Mouse (Mus musculus) kidney, embryonic 14.5 days (tissue): Measurements from ENCODE around the gene Mamdc4. TPM values are rescaled to one million over a fixed set of nuclear protein-coding genes. Genes with fewer than 3 reads are reported as not detected.

Experiments used
- ATAC-seq: fragments of 200-750 bp; cut with Nextera tagmentation; 2 replicates; pipeline ENCODE4 v1.8.0; 2017; ENCODE audit warnings: moderate number of reproducible peaks, mild to moderate bottlenecking, moderate TSS enrichment, moderate library complexity; ENCODE audit not compliant: low FRiP score, low TSS enrichment
- H3K27ac ChIP-seq: fragments of 300-500 bp; sonication (generic); 2 replicates; pipeline ENCODE4 v1.5.1; 2014; ENCODE audit warnings: low read depth, mild to moderate bottlenecking, low read length, moderate library complexity, mixed read lengths
- H3K27me3 ChIP-seq: fragments of 300-500 bp; sonication (generic); 2 replicates; pipeline ENCODE4 v1.6.1; 2014; ENCODE audit warnings: mild to moderate bottlenecking, low read length; ENCODE audit not compliant: control insufficient read depth, insufficient read depth
- H3K36me3 ChIP-seq: fragments of 300-500 bp; sonication (generic); 2 replicates; pipeline ENCODE4 v1.6.1; 2014; ENCODE audit warnings: low read length, mixed read lengths; ENCODE audit not compliant: control insufficient read depth, insufficient read depth
- H3K4me1 ChIP-seq: fragments of 300-500 bp; sonication (generic); 2 replicates; pipeline ENCODE4 v1.6.1; 2014; ENCODE audit warnings: low read length, mixed read lengths; ENCODE audit not compliant: control insufficient read depth, insufficient read depth
- H3K4me2 ChIP-seq: fragments of 300-500 bp; sonication (generic); replicated peaks from 2 replicates; pipeline ENCODE4 v1.6.1; 2014; ENCODE audit warnings: low read depth, mild to moderate bottlenecking, low read length
- H3K4me3 ChIP-seq: fragments of 300-500 bp; sonication (generic); 2 replicates; pipeline ENCODE4 v1.5.1; 2014; ENCODE audit warnings: mild to moderate bottlenecking, low read length
- H3K9ac ChIP-seq: fragments of 300-500 bp; sonication (generic); 2 replicates; pipeline ENCODE4 v1.6.1; 2014; ENCODE audit warnings: low read depth, mild to moderate bottlenecking, low read length, moderate library complexity
- H3K9me3 ChIP-seq: fragments of 300-500 bp; sonication (generic); 2 replicates; pipeline ENCODE4 v1.6.1; 2016; ENCODE audit warnings: low read length; ENCODE audit not compliant: control insufficient read depth
- WGBS: fragments of 180-500 bp; shearing (Covaris S2); extraction: QIAGEN DNeasy Blood & Tissue Kit; methylation state at CpG from one replicate; pipeline ENCODE4 v1.1.7; 2014; 5-methylcytosine and 5-hydroxymethylcytosine counted together
- polyA plus RNA-seq: library from polyadenylated mRNA; unstranded; fragments of >200 nt; fragmentation: Nextera tagmentation; extraction: Ambion mirVana; gene quantifications from 2 replicates; pipeline ENCODE4 v1.2.1, GENCODE M21; 2014

The Mamdc4 gene
- polyA plus RNA-seq, 1 experiment from 2014 or later, result 7.5 TPM

DNA sequence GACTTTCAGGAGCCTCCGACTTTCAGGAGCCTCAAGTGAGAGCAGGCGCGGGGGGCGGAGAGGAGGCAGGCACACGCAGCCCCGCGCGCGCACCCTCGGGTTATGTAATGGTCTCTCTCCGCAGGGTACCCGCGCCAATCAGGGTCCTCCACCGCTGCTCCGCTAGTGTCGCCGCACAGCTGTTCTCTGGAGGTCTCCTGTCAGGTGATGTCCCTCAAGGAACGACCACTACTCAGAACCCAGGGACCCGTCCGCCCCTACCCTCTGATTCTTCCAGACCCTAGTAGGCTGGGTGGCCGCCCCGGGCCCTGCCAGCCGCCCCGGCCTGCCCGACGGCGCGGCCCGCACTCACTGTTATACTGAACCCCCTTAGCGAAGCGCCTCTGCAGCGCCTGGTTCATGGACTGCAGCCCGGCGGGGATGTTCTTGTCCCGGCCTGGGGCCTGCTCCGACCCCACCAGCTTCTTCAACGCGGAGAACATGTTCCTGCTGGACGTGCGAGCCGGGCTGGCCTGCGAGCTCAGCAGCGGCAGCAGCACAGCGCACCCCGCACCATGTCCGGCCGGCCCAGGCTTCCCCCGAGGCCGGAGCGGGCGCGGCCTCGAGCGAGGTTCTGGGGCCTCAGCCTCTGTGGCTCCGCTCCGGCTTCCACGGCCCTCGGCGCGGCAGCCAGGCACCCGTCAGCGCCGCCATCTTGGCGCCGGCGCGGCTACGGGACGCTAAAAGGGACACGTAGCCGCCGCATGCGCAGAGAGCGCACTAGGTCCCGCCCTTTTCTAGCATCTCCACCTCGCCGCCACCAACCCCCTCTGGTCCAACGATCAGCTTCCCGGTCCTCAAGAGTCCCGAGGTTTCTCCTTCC lies 33.3 kb upstream of the Mamdc4 start, which contains the start of gene Rabl6:
Rabl6 (minus strand) TSS at position 761 of the 862 bp plus-strand sequence.
- H3K9ac ChIP-seq, result peak within 1 kb of the TSS; percentile 99
- H3K4me3 ChIP-seq, result peak within 1 kb of the TSS; percentile 88
- peak; percentile 91 for ATAC-seq
- no peaks in the 10 kb centered on the region for H3K9me3 ChIP-seq
- H3K4me2 ChIP-seq, result peak within 1 kb of the TSS; percentile 74
- H3K36me3 ChIP-seq, result peaks cover 2% of the 10 kb centered on the region; the same call in 1 of the 2 replicates
- peaks cover 13% of the 10 kb centered on the region for H3K4me1 ChIP-seq
- H3K27ac ChIP-seq, result peak within 1 kb of the TSS; percentile 95
- H3K27me3 ChIP-seq, result no peaks in the 10 kb centered on the region
- WGBS, result under 1% methylated on average over 72 of the region's 80 CpGs

GRCm38 (mm10) chr2:25602526-25602925 lies 27.9 kb upstream of the Mamdc4 start:
- H3K27ac ChIP-seq, result no peak overlapping the region
- no peaks in the 10 kb centered on the region for H3K9me3 ChIP-seq
- peaks cover 13% of the 10 kb centered on the region for H3K4me1 ChIP-seq
- no peak overlapping the region for H3K9ac ChIP-seq
- H3K36me3 ChIP-seq, result peaks cover 56% of the 10 kb centered on the region
- H3K27me3 ChIP-seq, result no peaks in the 10 kb centered on the region
- no peak overlapping the region for H3K4me2 ChIP-seq
- WGBS, result 91% methylated on average over 5 of the region's 5 CpGs
- ATAC-seq, result no peak
- no peak overlapping the region for H3K4me3 ChIP-seq

GRCm38 (mm10) chr2:25600037-25600436 lies 25.4 kb upstream of the Mamdc4 start:
- Histone ChIP-seq H3K9me3 (no peaks in the 10 kb centered on the region), H3K4me1 (no peaks in the 10 kb centered on the region), H3K27me3 (no peaks in the 10 kb centered on the region), H3K27ac (no peak overlapping the region), H3K4me2 (no peak overlapping the region), H3K4me3 (no peak overlapping the region), H3K9ac (no peak overlapping the region), H3K36me3 (peaks cover 80% of the 10 kb centered on the region)
- ATAC-seq, result no peak
- WGBS, result 86% methylated on average over 2 of the region's 2 CpGs

GRCm38 (mm10) chr2:25598749-25599148 lies 24.1 kb upstream of the Mamdc4 start:
- H3K9me3 ChIP-seq, result no peaks in the 10 kb centered on the region
- H3K27me3 ChIP-seq, result no peaks in the 10 kb centered on the region
- no peak overlapping the region for H3K27ac ChIP-seq
- no peak overlapping the region for H3K4me3 ChIP-seq
- peaks cover 88% of the 10 kb centered on the region for H3K36me3 ChIP-seq
- no peak overlapping the region for H3K4me2 ChIP-seq
- H3K4me1 ChIP-seq, result no peaks in the 10 kb centered on the region
- WGBS, result 96% methylated on average over 1 of the region's 1 CpGs
- no peak for ATAC-seq
- no peak overlapping the region for H3K9ac ChIP-seq

GRCm38 (mm10) chr2:25596765-25597510 lies 22.3 kb upstream of the Mamdc4 start:
- H3K9ac ChIP-seq, result no peak overlapping the region
- H3K36me3 ChIP-seq, result peaks cover 94% of the 10 kb centered on the region
- H3K27ac ChIP-seq, result no peak overlapping the region
- no peak for ATAC-seq
- no peak overlapping the region for H3K4me2 ChIP-seq
- no peak overlapping the region for H3K4me3 ChIP-seq
- H3K27me3 ChIP-seq, result no peaks in the 10 kb centered on the region
- 92% methylated on average over 5 of the region's 5 CpGs for WGBS
- H3K4me1 ChIP-seq, result no peaks in the 10 kb centered on the region
- no peaks in the 10 kb centered on the region for H3K9me3 ChIP-seq

GRCm38 (mm10) chr2:25591863-25592262 lies 17.2 kb upstream of the Mamdc4 start:
- H3K27ac ChIP-seq, result no peak overlapping the region
- 89% methylated on average over 2 of the region's 2 CpGs for WGBS
- peaks cover 85% of the 10 kb centered on the region for H3K36me3 ChIP-seq

GRCm38 (mm10) chr2:25588227-25588907 lies 13.7 kb upstream of the Mamdc4 start:
- ATAC-seq, result no peak
- no peaks in the 10 kb centered on the region for H3K4me1 ChIP-seq
- no peak overlapping the region for H3K4me3 ChIP-seq
- no peak overlapping the region for H3K27ac ChIP-seq
- H3K4me2 ChIP-seq, result no peak overlapping the region
- no peaks in the 10 kb centered on the region for H3K9me3 ChIP-seq
- whole genome bisulfite sequencing, result 94% methylated on average over 8 of the region's 8 CpGs
- peaks cover 90% of the 10 kb centered on the region for H3K36me3 ChIP-seq
- no peak overlapping the region for H3K9ac ChIP-seq
- no peaks in the 10 kb centered on the region for H3K27me3 ChIP-seq

More at GRCm38 (mm10) chr2:25591863-25592262, 17.2 kb upstream of the Mamdc4 start:
- Histone ChIP-seq H3K4me2 (no peak overlapping the region), H3K4me3 (no peak overlapping the region), H3K9ac (no peak overlapping the region), H3K4me1 (no peaks in the 10 kb centered on the region), H3K27me3 (no peaks in the 10 kb centered on the region), H3K9me3 (no peaks in the 10 kb centered on the region)
- no peak for ATAC-seq

GRCm38 (mm10) chr2:25587290-25587689 lies 12.6 kb upstream of the Mamdc4 start:
- no peaks in the 10 kb centered on the region for H3K27me3 ChIP-seq
- H3K9ac ChIP-seq, result no peak overlapping the region
- WGBS, result 88% methylated on average over 8 of the region's 8 CpGs
- H3K36me3 ChIP-seq, result peaks cover 84% of the 10 kb centered on the region
- H3K27ac ChIP-seq, result no peak overlapping the region
- H3K4me2 ChIP-seq, result no peak overlapping the region
- H3K9me3 ChIP-seq, result no peaks in the 10 kb centered on the region
- peaks cover 6% of the 10 kb centered on the region for H3K4me1 ChIP-seq
- no peak overlapping the region for H3K4me3 ChIP-seq
- no peak for ATAC-seq
